Mouse (Mus musculus) right cerebral cortex, postnatal 14 days (tissue): ENCODE results near the gene Cblc.

Experiments used
- DNase-seq: peaks from one replicate; pipeline ENCODE4 v3.0.0; 2022

Cblc gene

GRCm38 (mm10) chr7:19779903-19780302 is 16.7 kb downstream of the Cblc start:
- no peak for DNase-seq

DNA sequence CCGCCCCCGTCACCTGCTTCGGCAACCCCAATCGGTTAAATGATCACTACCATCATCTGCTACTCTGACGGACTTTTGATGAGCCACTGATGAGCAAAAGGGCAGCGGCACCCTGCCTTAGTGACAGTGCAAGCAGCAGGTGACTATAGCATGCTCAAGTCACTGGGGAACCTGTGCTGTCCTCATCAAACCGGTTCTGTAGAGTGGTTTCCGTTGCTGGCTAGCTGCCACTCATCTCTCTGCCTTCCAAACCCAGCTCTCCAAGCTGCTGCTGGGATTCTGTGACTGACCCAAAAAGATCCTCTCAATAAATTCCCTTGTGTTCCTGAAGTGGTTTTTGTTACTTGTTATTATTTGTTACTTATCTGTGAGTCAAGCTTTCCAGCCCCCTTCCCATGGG is 18.0 kb downstream of the Cblc start:
- no peak for DNase-seq

GRCm38 (mm10) chr7:19777049-19777723 is 19.4 kb downstream of the Cblc start:
- no peak for DNase-seq

GRCm38 (mm10) chr7:19771682-19772081 is 24.9 kb downstream of the Cblc start:
- no peak for DNase-seq

GRCm38 (mm10) chr7:19770984-19771391 is 25.6 kb downstream of the Cblc start, which contains the start of gene Bcam:
Gene Bcam (minus strand): TSS chr7:19771016.
- DNase-seq = no peak

- DNase-seq = peak; percentile 72
Measured at GRCm38 (mm10) chr7:19770375-19770754, 26.2 kb downstream of the Cblc start.

GRCm38 (mm10) chr7:19769434-19770374 is 26.9 kb downstream of the Cblc start:
- DNase-seq = no peak

DNA sequence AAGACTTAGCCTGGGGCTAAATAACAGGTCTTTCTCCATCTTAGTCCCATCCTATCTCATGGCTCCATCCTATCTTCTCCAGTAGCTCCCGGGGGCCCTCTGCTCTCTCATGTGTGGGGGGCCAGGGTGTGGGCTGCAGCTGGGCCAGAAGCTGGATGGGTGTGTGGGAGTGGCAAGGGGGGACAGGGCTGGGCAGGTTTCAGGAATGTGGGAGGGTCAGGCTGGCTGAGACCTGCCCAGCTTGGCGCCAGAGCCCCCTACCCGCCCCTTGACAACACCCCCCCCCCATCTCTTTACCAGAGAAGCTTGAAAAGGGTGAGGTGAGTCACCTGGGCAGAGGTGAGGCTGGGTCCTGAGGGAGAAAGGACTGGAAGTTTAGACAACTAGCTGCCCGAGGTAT is 27.6 kb downstream of the Cblc start:
- DNase-seq = no peak

- DNase-seq = no peak
Measured at GRCm38 (mm10) chr7:19768251-19768650, 28.4 kb downstream of the Cblc start.

- DNase-seq = no peak
Measured at GRCm38 (mm10) chr7:19764581-19764980, 32.0 kb downstream of the Cblc start.

DNA sequence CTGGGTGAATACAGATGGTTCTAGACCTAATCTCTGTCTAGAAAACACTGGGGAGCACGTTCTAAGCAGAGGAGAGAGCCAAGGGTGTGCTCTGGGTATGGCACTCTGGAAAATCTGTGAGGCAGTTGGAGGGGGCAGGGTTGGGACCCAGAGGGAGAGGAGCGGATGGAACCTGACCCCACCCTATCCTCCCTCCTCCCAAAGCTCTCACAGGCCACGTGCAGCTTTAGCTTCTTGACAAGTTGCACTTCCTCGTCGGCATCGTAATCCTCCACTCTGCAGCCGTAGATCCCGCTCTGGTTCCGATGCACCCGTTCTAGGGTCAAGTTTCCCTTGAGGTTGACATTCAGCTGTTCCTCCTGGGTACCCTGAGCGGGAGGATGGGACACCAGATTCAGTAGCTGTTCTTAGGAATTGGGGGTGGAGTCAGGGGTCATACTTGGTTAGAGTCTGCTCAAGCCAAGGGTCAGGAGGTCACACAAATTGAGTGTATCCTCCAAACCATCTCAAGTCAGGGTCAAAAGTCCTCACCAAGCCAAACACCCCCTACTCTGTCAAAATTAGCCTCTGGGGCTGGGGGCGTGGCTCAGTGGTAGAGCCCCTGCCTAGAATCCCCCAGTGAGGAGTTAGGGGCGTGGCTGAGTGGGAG is 32.7 kb downstream of the Cblc start:
- DNase-seq = no peak

DNA sequence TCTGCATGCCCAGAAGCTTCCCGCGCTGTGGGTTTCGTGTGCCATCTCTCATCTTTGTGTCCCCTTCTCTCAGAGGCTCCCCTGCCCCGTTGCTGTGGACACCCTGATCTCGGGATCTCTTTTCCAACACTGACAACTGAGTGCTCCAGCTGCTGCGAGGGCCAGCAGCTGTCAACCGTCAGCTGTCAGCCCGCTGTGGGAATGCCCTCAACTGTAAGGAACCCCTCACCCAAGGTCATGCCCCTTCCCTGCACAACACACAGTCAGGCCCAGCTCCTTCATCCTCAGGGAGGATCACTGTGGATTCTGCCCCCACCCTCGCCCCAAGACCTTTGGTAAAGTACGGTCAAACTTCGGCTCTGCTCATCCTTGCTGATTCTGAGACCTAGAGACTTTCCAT is 34.3 kb downstream of the Cblc start:
- no peak for DNase-seq

DNA sequence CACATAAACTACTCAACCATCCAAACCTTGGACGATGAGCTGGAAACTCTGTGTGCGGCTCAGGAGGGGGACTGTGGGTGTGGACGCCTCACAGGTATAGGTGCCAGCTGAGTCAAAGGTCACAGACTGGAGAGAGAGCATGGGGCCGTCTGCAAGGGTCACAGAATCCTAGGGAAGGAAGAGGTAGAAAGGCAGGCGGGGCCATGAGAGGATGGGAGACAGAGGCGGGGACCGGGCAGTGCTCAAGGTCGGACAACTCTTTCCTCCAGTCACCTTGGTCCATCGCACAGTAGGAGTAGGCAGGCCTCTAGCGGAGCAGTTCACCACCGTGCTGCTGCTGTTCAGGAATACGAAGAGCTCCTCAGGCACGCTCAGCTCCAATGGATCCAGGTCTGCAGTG is 36.6 kb downstream of the Cblc start:
- no peak for DNase-seq

DNA sequence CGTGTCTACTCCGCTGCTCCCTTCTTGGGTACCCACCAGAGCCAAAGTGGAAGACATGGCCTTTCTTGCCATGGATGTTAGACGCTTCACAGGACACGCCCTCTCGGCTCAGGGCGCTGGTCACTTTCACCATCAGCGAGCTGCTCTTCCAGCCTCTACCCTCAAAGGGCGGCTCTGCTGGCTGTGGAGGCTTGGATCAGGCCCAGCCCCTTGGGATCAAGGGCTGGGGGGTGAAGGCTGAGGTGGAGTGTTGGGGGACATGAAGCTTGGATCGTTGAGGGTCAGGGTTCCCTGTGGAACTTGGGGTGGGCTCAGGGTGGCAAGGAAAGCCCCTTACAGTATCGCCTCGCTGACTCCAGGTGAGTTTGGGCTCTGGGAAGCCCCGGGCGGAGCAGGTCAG is 38.0 kb downstream of the Cblc start:
- DNase-seq = no peak

DNA sequence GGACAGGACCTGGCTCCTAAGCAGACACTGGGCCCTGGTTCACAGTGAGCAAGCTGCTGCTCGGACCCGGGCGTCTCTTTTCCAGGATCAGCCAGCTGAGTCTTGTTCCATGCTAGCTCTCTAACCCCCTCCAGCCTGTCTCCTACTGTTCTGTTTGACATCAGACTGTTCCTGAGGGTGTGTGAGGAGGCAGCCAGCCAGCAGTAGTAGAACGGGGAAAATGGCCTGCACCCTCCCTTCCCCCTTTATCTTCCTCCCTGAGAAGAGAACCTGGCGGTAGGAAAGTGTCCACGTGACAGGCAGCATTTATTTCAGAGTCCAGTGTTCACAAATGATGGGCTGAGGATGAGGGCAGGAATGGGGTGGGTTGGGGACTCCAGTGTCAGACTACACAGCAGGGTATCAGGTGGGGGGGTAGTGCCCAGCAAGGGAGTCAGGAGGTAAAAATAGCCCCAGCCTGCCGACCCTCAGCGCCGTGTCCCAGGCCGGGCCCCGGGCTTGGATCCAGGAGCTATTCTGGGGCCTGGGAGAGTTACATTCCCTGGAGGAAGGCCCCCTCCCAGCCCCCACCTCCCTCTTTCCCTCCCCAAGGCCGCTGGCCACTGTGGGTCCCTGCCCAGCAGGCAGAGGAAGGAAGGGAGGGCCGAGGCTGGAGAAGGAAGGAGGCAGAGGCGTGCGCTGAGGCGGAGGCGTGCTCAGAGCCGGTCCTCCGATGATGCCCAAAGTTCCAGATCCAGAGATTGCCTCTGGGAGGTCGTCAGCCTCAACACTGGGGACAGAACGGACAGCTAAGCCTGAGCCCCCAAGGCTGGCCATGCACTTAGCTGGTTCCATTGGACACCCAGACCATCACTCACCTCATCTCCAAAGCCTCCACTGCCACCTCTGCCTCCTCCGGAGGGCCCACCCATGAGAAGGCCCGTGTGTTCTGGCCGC is 40.5 kb downstream of the Cblc start:
- DNase-seq = no peak

DNA sequence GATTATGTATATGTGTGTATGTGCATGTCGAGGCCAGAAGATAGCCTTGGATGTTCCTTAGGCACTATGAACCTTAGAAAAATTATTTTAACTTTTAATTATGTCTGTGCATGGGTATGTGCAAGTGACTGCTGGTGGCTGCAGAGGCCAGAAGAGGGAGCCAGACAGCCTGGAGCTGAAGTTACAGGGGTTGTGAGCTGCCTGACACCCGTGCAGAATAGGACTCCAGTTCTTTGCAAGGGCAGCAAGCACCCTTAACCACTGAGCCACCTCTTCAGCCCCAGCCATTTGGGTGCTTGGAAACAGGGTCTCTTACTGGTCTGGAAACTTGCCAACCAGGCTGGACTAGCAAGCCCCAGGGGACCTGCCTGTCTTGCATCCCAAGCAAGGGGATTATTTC is 41.6 kb downstream of the Cblc start:
- no peak for DNase-seq

- no peak for DNase-seq
Measured at GRCm38 (mm10) chr7:19754065-19754464, 42.5 kb downstream of the Cblc start.

DNA sequence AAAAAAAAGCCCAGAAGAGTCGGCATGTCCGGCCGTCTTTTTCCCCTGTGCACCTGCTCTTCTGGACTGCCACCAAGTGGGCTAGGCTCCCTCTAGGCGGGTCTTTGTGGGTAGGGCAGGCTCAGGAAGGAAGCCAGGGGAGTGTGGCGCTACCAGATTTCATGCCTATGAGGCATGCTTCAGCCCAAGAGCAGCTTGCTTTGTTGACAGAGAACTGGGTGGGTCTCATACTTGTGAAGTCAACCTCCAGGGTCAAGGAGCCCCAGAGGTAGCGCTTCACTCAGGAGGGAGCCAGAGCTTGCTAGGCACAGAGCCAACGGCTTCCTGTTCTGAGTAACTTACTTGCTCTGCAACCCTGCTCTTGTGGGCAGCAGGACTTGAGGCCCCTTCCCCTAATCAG is 43.0 kb downstream of the Cblc start:
- DNase-seq = no peak

GRCm38 (mm10) chr7:19752652-19753051 is 44.0 kb downstream of the Cblc start:
- DNase-seq = no peak

- DNase-seq = no peak
Measured at GRCm38 (mm10) chr7:19751070-19751383, 45.6 kb downstream of the Cblc start.

DNA sequence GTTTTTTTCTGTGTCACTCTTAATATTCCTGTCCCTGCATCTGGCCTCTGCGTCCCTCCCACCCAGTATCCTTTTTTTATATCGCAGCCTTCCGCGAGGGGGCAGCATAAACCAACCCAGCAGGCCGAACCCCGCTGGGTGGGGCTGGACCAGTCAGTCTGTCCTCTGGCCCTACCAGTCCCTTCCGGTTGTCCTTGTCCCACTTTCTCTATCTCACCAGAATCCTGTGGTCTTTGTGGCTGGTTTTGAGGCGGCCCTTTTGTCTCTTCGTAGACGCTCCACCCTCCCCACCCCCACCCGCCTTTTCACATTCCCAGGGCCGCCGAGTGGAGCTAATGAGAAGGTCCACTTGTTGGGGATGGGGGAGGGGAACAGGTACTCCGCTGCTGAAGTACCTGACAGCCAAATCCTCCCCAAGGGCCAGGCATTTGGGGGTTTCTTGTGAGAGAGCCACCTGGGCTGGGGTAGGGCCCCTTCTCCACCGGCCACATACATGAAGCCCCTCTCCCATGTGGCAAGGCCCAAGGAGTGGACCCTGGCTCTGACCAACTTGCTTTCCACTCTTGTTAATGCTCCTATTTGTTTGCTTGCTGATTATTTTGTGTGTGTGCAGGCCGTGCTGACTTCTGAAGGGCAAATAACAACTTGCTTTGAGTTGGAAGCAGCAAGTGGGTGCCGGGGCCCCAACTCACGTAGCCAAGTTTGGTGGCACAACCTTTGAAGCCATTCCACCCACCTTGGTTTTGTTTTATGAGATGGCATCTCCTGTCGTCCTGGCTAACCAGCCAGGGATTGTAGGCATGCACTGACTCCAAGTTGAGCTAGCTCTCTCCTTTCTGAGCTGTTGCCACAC is 46.2 kb downstream of the Cblc start, which contains the start of gene Nectin2:
TSS of gene Nectin2 (minus strand) at position 267 of the 853 bp plus-strand sequence.
- DNase-seq = peak; percentile 77
